Mouse (Mus musculus) embryonic facial prominence, embryonic 11.5 days (tissue): ENCODE results near the gene Ogg1. TPM values are rescaled to one million over a fixed set of nuclear protein-coding genes. Genes with fewer than 3 reads are reported as not detected.
"Not testable (repeated sequence)": the region's sequence is repeated elsewhere in the genome, so short reads cannot be mapped to it uniquely, and the experiment has no call there.

Experiments used
- ATAC-seq: fragments of 200-750 bp; cut with Nextera tagmentation; replicated peaks from 2 replicates; pipeline ENCODE4 v1.8.0; 2017; ENCODE audit warnings: low read depth; ENCODE audit not compliant: insufficient number of reproducible peaks, low FRiP score, low TSS enrichment
- DNase-seq: peaks from one replicate; pipeline ENCODE4 v3.0.0-alpha.2; 2015; ENCODE audit warnings: low spot score
- H3K27ac ChIP-seq: fragments of 300-500 bp; sonication (generic); replicated peaks from 2 replicates; pipeline ENCODE4 v1.5.1; 2014; ENCODE audit warnings: mild to moderate bottlenecking, low read depth, low read length, control low read depth
- H3K27me3 ChIP-seq: fragments of 300-500 bp; sonication (generic); 2 replicates; pipeline ENCODE4 v1.6.1; 2014; ENCODE audit warnings: mild to moderate bottlenecking, low read length, moderate library complexity, mixed read lengths; ENCODE audit not compliant: control insufficient read depth, insufficient read depth
- H3K36me3 ChIP-seq: fragments of 300-500 bp; sonication (generic); replicated peaks from 2 replicates; pipeline ENCODE4 v1.6.1; 2014; ENCODE audit warnings: low read depth, mild to moderate bottlenecking, low read length, moderate library complexity, mixed read lengths; ENCODE audit not compliant: control insufficient read depth, insufficient read depth
- H3K4me1 ChIP-seq: fragments of 300-500 bp; sonication (generic); 2 replicates; pipeline ENCODE4 v1.6.1; 2014; ENCODE audit warnings: low read length, mixed read lengths; ENCODE audit not compliant: control insufficient read depth, insufficient read depth
- H3K4me2 ChIP-seq: fragments of 300-500 bp; sonication (generic); 2 replicates; pipeline ENCODE4 v1.6.1; 2014; ENCODE audit warnings: low read depth, mild to moderate bottlenecking, control low read depth, low read length, moderate library complexity
- H3K4me3 ChIP-seq: fragments of 300-500 bp; sonication (generic); 2 replicates; pipeline ENCODE4 v1.5.1; 2014; ENCODE audit warnings: low read depth, low read length, control low read depth
- H3K9ac ChIP-seq: fragments of 300-500 bp; sonication (generic); replicated peaks from 2 replicates; pipeline ENCODE4 v1.6.1; 2014; ENCODE audit warnings: mild to moderate bottlenecking, control low read depth, low read length
- H3K9me3 ChIP-seq: fragments of 300-500 bp; sonication (generic); replicated peaks from 2 replicates; pipeline ENCODE4 v1.6.1; 2016; ENCODE audit warnings: mild to moderate bottlenecking, low read length, inconsistent platforms, mixed read lengths; ENCODE audit not compliant: control insufficient read depth
- WGBS: fragments of 180-500 bp; shearing (Covaris S2); extraction: QIAGEN DNeasy Blood & Tissue Kit; methylation state at CpG from one replicate; pipeline ENCODE4 v1.1.7; 2014; 5-methylcytosine and 5-hydroxymethylcytosine counted together
- polyA plus RNA-seq: library from polyadenylated mRNA; unstranded; fragments of >200 nt; fragmentation: Nextera tagmentation; extraction: Ambion mirVana; gene quantifications from 2 replicates; pipeline ENCODE4 v1.2.1, GENCODE M21; 2014

Ogg1 gene
- polyA plus RNA-seq, 1 experiment from 2014 or later, result 13.0 TPM

- Histone ChIP-seq H3K27me3 (no peaks in the 10 kb centered on the region), H3K27ac (peak within 1 kb of the TSS; percentile 98), H3K4me2 (peak within 1 kb of the TSS; percentile 95), H3K9ac (peak within 1 kb of the TSS; percentile 94), H3K36me3 (peaks cover 5% of the 10 kb centered on the region), H3K9me3 (no peaks in the 10 kb centered on the region), H3K4me3 (peak within 1 kb of the TSS; percentile 97), H3K4me1 (no peaks in the 10 kb centered on the region)
- ATAC-seq (peak; percentile 64), DNase-seq (no peak)
- under 1% methylated on average over 31 of the region's 32 CpGs for WGBS
Measured at GRCm38 (mm10) chr6:113306986-113307349, 19.8 kb upstream of the Ogg1 start, which contains the start of gene Brpf1. Gene Brpf1 (plus strand): TSS chr6:113307137.

GRCm38 (mm10) chr6:113307481-113308121 is 19.2 kb upstream of the Ogg1 start:
- Histone ChIP-seq H3K27ac (peak overlapping the region; percentile 98), H3K27me3 (no peaks in the 10 kb centered on the region), H3K4me2 (peak overlapping the region; percentile 95), H3K4me3 (peak overlapping the region; percentile 97), H3K9me3 (no peaks in the 10 kb centered on the region), H3K36me3 (peaks cover 5% of the 10 kb centered on the region), H3K4me1 (no peaks in the 10 kb centered on the region), H3K9ac (peak overlapping the region; percentile 94)
- under 1% methylated on average over 28 of the region's 34 CpGs for WGBS
- DNase-seq (peak; percentile 32), ATAC-seq (0 out of 2 replicates have a peak, but pooled peaks have one; percentile 3)

- H3K9ac ChIP-seq, result peak overlapping the region; percentile 94
- 33% methylated on average over 5 of the region's 5 CpGs for WGBS
- no peaks in the 10 kb centered on the region for H3K27me3 ChIP-seq
- no peaks in the 10 kb centered on the region for H3K4me1 ChIP-seq
- H3K36me3 ChIP-seq, result peaks cover 5% of the 10 kb centered on the region
- H3K27ac ChIP-seq, result no peak overlapping the region
- ATAC-seq, result no peak
- H3K4me2 ChIP-seq, result peak overlapping the region; percentile 95
- peak overlapping the region; percentile 97 for H3K4me3 ChIP-seq
- H3K9me3 ChIP-seq, result no peaks in the 10 kb centered on the region
- no peak for DNase-seq
Measured at GRCm38 (mm10) chr6:113308141-113308540, 18.6 kb upstream of the Ogg1 start.

- 89% methylated on average over 3 of the region's 3 CpGs for WGBS
- H3K9ac ChIP-seq, result no peak overlapping the region
- no peaks in the 10 kb centered on the region for H3K4me1 ChIP-seq
- H3K27me3 ChIP-seq, result no peaks in the 10 kb centered on the region
- no peak overlapping the region for H3K27ac ChIP-seq
- H3K4me3 ChIP-seq, result no peak overlapping the region
- H3K9me3 ChIP-seq, result no peaks in the 10 kb centered on the region
- H3K36me3 ChIP-seq, result peaks cover 38% of the 10 kb centered on the region
- no peak for ATAC-seq
- H3K4me2 ChIP-seq, result no peak overlapping the region
- no peak for DNase-seq
Measured at GRCm38 (mm10) chr6:113315972-113316371, 10.8 kb upstream of the Ogg1 start.

- peaks cover 1% of the 10 kb centered on the region; the same call in 1 of the 2 replicates for H3K36me3 ChIP-seq
- 87% methylated on average over 1 of the region's 1 CpGs for WGBS
- no peak overlapping the region for H3K4me3 ChIP-seq
- H3K27ac ChIP-seq, result no peak overlapping the region
- no peaks in the 10 kb centered on the region for H3K9me3 ChIP-seq
- ATAC-seq (no peak), DNase-seq (no peak)
- H3K4me2 ChIP-seq, result no peak overlapping the region
- H3K4me1 ChIP-seq, result no peaks in the 10 kb centered on the region
- H3K9ac ChIP-seq, result no peak overlapping the region
- no peaks in the 10 kb centered on the region for H3K27me3 ChIP-seq
Measured at GRCm38 (mm10) chr6:113329396-113329795, 2.6 kb downstream of the Ogg1 start.

- Histone ChIP-seq H3K9ac (no peak overlapping the region), H3K4me2 (no peak overlapping the region), H3K4me1 (no peaks in the 10 kb centered on the region), H3K4me3 (no peak overlapping the region), H3K9me3 (no peaks in the 10 kb centered on the region), H3K36me3 (peaks cover 2% of the 10 kb centered on the region), H3K27me3 (no peaks in the 10 kb centered on the region), H3K27ac (no peak overlapping the region)
- ATAC-seq (no peak), DNase-seq (no peak)
- 39% methylated on average over 2 of the region's 2 CpGs for WGBS
Measured at GRCm38 (mm10) chr6:113330547-113330946, 3.8 kb downstream of the Ogg1 start.

GRCm38 (mm10) chr6:113331721-113332120 is 4.9 kb downstream of the Ogg1 start:
- Histone ChIP-seq H3K36me3 (peaks cover 2% of the 10 kb centered on the region), H3K27ac (no peak overlapping the region)
- WGBS, result 92% methylated on average over 11 of the region's 11 CpGs

GRCm38 (mm10) chr6:113332734-113333133 is 6.0 kb downstream of the Ogg1 start:
- DNase-seq, ATAC-seq, H3K4me3 ChIP-seq, H3K9ac ChIP-seq, H3K9me3 ChIP-seq, H3K36me3 ChIP-seq, H3K4me2 ChIP-seq, H3K4me1 ChIP-seq, H3K27me3 ChIP-seq, H3K27ac ChIP-seq: not testable (repeated sequence)
- 75% methylated on average over 6 of the region's 6 CpGs for WGBS

More at GRCm38 (mm10) chr6:113331721-113332120, 4.9 kb downstream of the Ogg1 start:
- no peak overlapping the region for H3K4me3 ChIP-seq
- DNase-seq (no peak), ATAC-seq (no peak)
- H3K9ac ChIP-seq, result no peak overlapping the region
- no peaks in the 10 kb centered on the region for H3K4me1 ChIP-seq
- no peaks in the 10 kb centered on the region for H3K9me3 ChIP-seq
- no peaks in the 10 kb centered on the region for H3K27me3 ChIP-seq
- H3K4me2 ChIP-seq, result no peak overlapping the region
